Mouse (Mus musculus): ENCODE results near the gene Tbc1d23. TPM values are rescaled to one million over a fixed set of nuclear protein-coding genes. Genes with fewer than 3 reads are reported as not detected.

Gene Tbc1d23
- polyA plus RNA-seq, 1 experiment from 2014 or later = 23.5 TPM

- Histone ChIP-seq H3K4me1 (ENCODE audit: insufficient read depth, low read depth, low read length) (no peaks in the 10 kb centered on the region), H3K27ac (ENCODE audit: low read length) (no peak overlapping the region), H3K27me3 (replicated peaks; ENCODE audit: insufficient read depth, low read length) (no peaks in the 10 kb centered on the region), H3K9ac (replicated peaks; ENCODE audit: low read depth) (no peak overlapping the region), H3K36me3 (ENCODE audit: insufficient read depth, low read length) (no peaks in the 10 kb centered on the region), H3K9me3 (ENCODE audit: low read length) (no peaks in the 10 kb centered on the region), H3K4me3 (ENCODE audit: low read depth, low read length) (no peak overlapping the region), H3K4me2 (replicated peaks; ENCODE audit: low read depth, low read length) (no peak overlapping the region)
- TF ChIP-seq CTCF (IDR thresholded peaks at IDR 0.05) = no peak
- TF ChIP-seq EP300 (IDR thresholded peaks at IDR 0.05) = peak; percentile 72
- ATAC-seq (peak; percentile 87), DNase-seq (ENCODE audit: low spot score) (peak; percentile 88)
- 7% methylated on average over 1 of the region's 1 CpGs for WGBS
Observed at GRCm38 (mm10) chr16:57267068-57267467, 35.8 kb upstream of the Tbc1d23 start.

- DNase-seq (ENCODE audit: low spot score) (no peak), ATAC-seq (peak; percentile 30; the same call in 1 of the 2 replicates)
- H3K27me3 ChIP-seq (replicated peaks; ENCODE audit: insufficient read depth, low read length) = no peaks in the 10 kb centered on the region
- no peak overlapping the region for H3K4me3 ChIP-seq (ENCODE audit: low read depth, low read length)
- H3K9ac ChIP-seq (replicated peaks; ENCODE audit: low read depth) = no peak overlapping the region
- no peak overlapping the region for H3K4me2 ChIP-seq (replicated peaks; ENCODE audit: low read depth, low read length)
- no peaks in the 10 kb centered on the region for H3K4me1 ChIP-seq (ENCODE audit: insufficient read depth, low read depth, low read length)
- no peaks in the 10 kb centered on the region for H3K9me3 ChIP-seq (ENCODE audit: low read length)
- TF ChIP-seq CTCF (IDR thresholded peaks at IDR 0.05) (no peak), EP300 (IDR thresholded peaks at IDR 0.05) (no peak)
- WGBS = 71% methylated on average over 10 of the region's 10 CpGs
- H3K36me3 ChIP-seq (ENCODE audit: insufficient read depth, low read length) = no peaks in the 10 kb centered on the region
- H3K27ac ChIP-seq (ENCODE audit: low read length) = no peak overlapping the region
Observed at GRCm38 (mm10) chr16:57260152-57260551, 28.8 kb upstream of the Tbc1d23 start.

- 79% methylated on average over 13 of the region's 13 CpGs for WGBS
- no peak for ATAC-seq
Observed at GRCm38 (mm10) chr16:57259356-57260083, 28.2 kb upstream of the Tbc1d23 start.

GRCm38 (mm10) chr16:57251589-57252421, 20.5 kb upstream of the Tbc1d23 start:
- no peaks in the 10 kb centered on the region for H3K4me1 ChIP-seq (ENCODE audit: insufficient read depth, low read depth, low read length)
- no peak overlapping the region for H3K9ac ChIP-seq (replicated peaks; ENCODE audit: low read depth)
- no peak overlapping the region for H3K4me2 ChIP-seq (replicated peaks; ENCODE audit: low read depth, low read length)
- WGBS = 31% methylated on average over 7 of the region's 7 CpGs
- peak; percentile 78 for ATAC-seq
- DNase-seq (ENCODE audit: low spot score) = peak; percentile 74
- H3K36me3 ChIP-seq (ENCODE audit: insufficient read depth, low read length) = no peaks in the 10 kb centered on the region
- no peak for TF ChIP-seq CTCF (IDR thresholded peaks at IDR 0.05)
- TF ChIP-seq EP300 (IDR thresholded peaks at IDR 0.05) = no peak
- no peaks in the 10 kb centered on the region for H3K27me3 ChIP-seq (replicated peaks; ENCODE audit: insufficient read depth, low read length)
- no peaks in the 10 kb centered on the region for H3K9me3 ChIP-seq (ENCODE audit: low read length)
- H3K27ac ChIP-seq (ENCODE audit: low read length) = peak overlapping the region; percentile 76
- H3K4me3 ChIP-seq (ENCODE audit: low read depth, low read length) = no peak overlapping the region

More at GRCm38 (mm10) chr16:57259356-57260083, 28.2 kb upstream of the Tbc1d23 start:
- H3K4me3 ChIP-seq (ENCODE audit: low read depth, low read length) = no peak overlapping the region
- H3K9ac ChIP-seq (replicated peaks; ENCODE audit: low read depth) = no peak overlapping the region
- no peaks in the 10 kb centered on the region for H3K4me1 ChIP-seq (ENCODE audit: insufficient read depth, low read depth, low read length)
- no peak overlapping the region for H3K4me2 ChIP-seq (replicated peaks; ENCODE audit: low read depth, low read length)
- TF ChIP-seq CTCF (IDR thresholded peaks at IDR 0.05) (no peak), EP300 (IDR thresholded peaks at IDR 0.05) (no peak)
- DNase-seq (ENCODE audit: low spot score) = no peak
- H3K36me3 ChIP-seq (ENCODE audit: insufficient read depth, low read length) = no peaks in the 10 kb centered on the region
- H3K9me3 ChIP-seq (ENCODE audit: low read length) = no peaks in the 10 kb centered on the region
- no peaks in the 10 kb centered on the region for H3K27me3 ChIP-seq (replicated peaks; ENCODE audit: insufficient read depth, low read length)
- 0 out of 2 replicates have a peak overlapping the region, but pooled peaks have one; percentile 4 for H3K27ac ChIP-seq (ENCODE audit: low read length)

GRCm38 (mm10) chr16:57250991-57251390, 19.7 kb upstream of the Tbc1d23 start:
- TF ChIP-seq CTCF (IDR thresholded peaks at IDR 0.05) (no peak), EP300 (IDR thresholded peaks at IDR 0.05) (no peak)
- no peak overlapping the region for H3K4me3 ChIP-seq (ENCODE audit: low read depth, low read length)
- H3K9me3 ChIP-seq (ENCODE audit: low read length) = no peaks in the 10 kb centered on the region
- H3K4me2 ChIP-seq (replicated peaks; ENCODE audit: low read depth, low read length) = no peak overlapping the region
- no peak for ATAC-seq
- 0 out of 2 replicates have a peak overlapping the region, but pooled peaks have one; percentile 15 for H3K27ac ChIP-seq (ENCODE audit: low read length)
- H3K36me3 ChIP-seq (ENCODE audit: insufficient read depth, low read length) = no peaks in the 10 kb centered on the region
- no peak for DNase-seq (ENCODE audit: low spot score)
- no peak overlapping the region for H3K9ac ChIP-seq (replicated peaks; ENCODE audit: low read depth)
- no peaks in the 10 kb centered on the region for H3K27me3 ChIP-seq (replicated peaks; ENCODE audit: insufficient read depth, low read length)
- H3K4me1 ChIP-seq (ENCODE audit: insufficient read depth, low read depth, low read length) = no peaks in the 10 kb centered on the region
- WGBS = 83% methylated on average over 4 of the region's 4 CpGs

GRCm38 (mm10) chr16:57247464-57247863, 16.2 kb upstream of the Tbc1d23 start:
- Histone ChIP-seq H3K9me3 (ENCODE audit: low read length) (no peaks in the 10 kb centered on the region), H3K4me1 (ENCODE audit: insufficient read depth, low read depth, low read length) (no peaks in the 10 kb centered on the region), H3K4me2 (replicated peaks; ENCODE audit: low read depth, low read length) (no peak overlapping the region), H3K36me3 (ENCODE audit: insufficient read depth, low read length) (no peaks in the 10 kb centered on the region), H3K27me3 (replicated peaks; ENCODE audit: insufficient read depth, low read length) (no peaks in the 10 kb centered on the region), H3K27ac (ENCODE audit: low read length) (no peak overlapping the region), H3K4me3 (ENCODE audit: low read depth, low read length) (no peak overlapping the region), H3K9ac (replicated peaks; ENCODE audit: low read depth) (no peak overlapping the region)
- 78% methylated on average over 4 of the region's 4 CpGs for WGBS
- DNase-seq (ENCODE audit: low spot score) (no peak), ATAC-seq (no peak)
- no peak for TF ChIP-seq EP300 (IDR thresholded peaks at IDR 0.05)
- TF ChIP-seq CTCF (IDR thresholded peaks at IDR 0.05) = no peak
